Comparison of ENCODE assay signal across 8 mouse cellular contexts in genomic region chr2:118549507-118550473, GRCm38 (mm10). TPM values are rescaled to one million over a fixed set of nuclear protein-coding genes. Genes with fewer than 3 reads are reported as not detected.
DNase-seq lines count a peak whose midpoint lies in the region; ATAC-seq and TF ChIP-seq lines count a peak whose summit lies in the region.

TSS of gene Bmf (minus strand) at chr2:118549687.

- no peak within 1 kb of the TSS for H3ac ChIP-seq in myocyte (ENCODE audit: control insufficient read depth, insufficient read length)

- peaks cover 45% of the 10 kb centered on the region for H3K4me1 ChIP-seq in heart, embryonic 13.5 days
- peaks cover 35% of the 10 kb centered on the region for H3K4me1 ChIP-seq in kidney, postnatal 0 days (replicated peaks; ENCODE audit: insufficient read depth, low read length)
- H3K4me1 ChIP-seq in liver, embryonic 11.5 days (replicated peaks; ENCODE audit: control insufficient read depth, insufficient read depth, low read length), result peaks cover 38% of the 10 kb centered on the region

- DNase-seq in CD4-positive helper T cell, adult 2 months (ENCODE audit: low read depth, low spot score), result peak; percentile 70
- DNase-seq in c-Kit-positive CD71-negative TER-119-negative erythroid progenitor cells, embryonic 14.5 days (ENCODE audit: low read depth), result peak; percentile 90
- DNase-seq in fibroblast of lung, adult 2 months (ENCODE audit: low read depth), result peak; percentile 96
- peak; percentile 99 for DNase-seq in kidney, postnatal 0 days (ENCODE audit: low spot score)
- peak; percentile 89 for DNase-seq in liver, embryonic 11.5 days (ENCODE audit: low spot score)
- DNase-seq in spleen, postnatal 4 days (ENCODE audit: low spot score in 2 of 2), result peak; percentile 90 to 91

- H3K36me3 ChIP-seq in heart, embryonic 13.5 days, result no peaks in the 10 kb centered on the region
- H3K36me3 ChIP-seq in kidney, postnatal 0 days (ENCODE audit: insufficient read depth, low read length), result no peaks in the 10 kb centered on the region
- H3K36me3 ChIP-seq in liver, embryonic 11.5 days (ENCODE audit: control insufficient read depth, insufficient read depth, low read length), result no peaks in the 10 kb centered on the region
- no peaks in the 10 kb centered on the region for H3K36me3 ChIP-seq in myocyte (ENCODE audit: control insufficient read depth, insufficient read depth)

- under 1% methylated on average over 45 of the region's 45 CpGs for WGBS in heart, embryonic 13.5 days
- under 1% methylated on average over 45 of the region's 45 CpGs for WGBS in kidney, postnatal 0 days
- WGBS in liver, embryonic 11.5 days, result 2% methylated on average over 45 of the region's 45 CpGs

- ATAC-seq in heart, embryonic 13.5 days (ENCODE audit: extremely low read depth, insufficient number of reproducible peaks, low FRiP score, low TSS enrichment), result peak; percentile 73
- ATAC-seq in kidney, postnatal 0 days (replicated peaks; ENCODE audit: low FRiP score, low read depth), result peak; percentile 84
- peak; percentile 83 for ATAC-seq in liver, embryonic 11.5 days (replicated peaks; ENCODE audit: low FRiP score)

- no peaks in the 10 kb centered on the region for H3K9me3 ChIP-seq in heart, embryonic 13.5 days
- H3K9me3 ChIP-seq in kidney, postnatal 0 days (replicated peaks; ENCODE audit: low read length), result no peaks in the 10 kb centered on the region
- no peaks in the 10 kb centered on the region for H3K9me3 ChIP-seq in liver, embryonic 11.5 days (ENCODE audit: control insufficient read depth, low read length)

- peak; percentile 77 for TF ChIP-seq POLR2A in myocyte (IDR thresholded peaks at IDR 0.05; ENCODE audit: insufficient read length, low read depth)

- H3K9ac ChIP-seq in heart, embryonic 13.5 days, result peak within 1 kb of the TSS; percentile 89
- peak within 1 kb of the TSS; percentile 74 for H3K9ac ChIP-seq in kidney, postnatal 0 days (ENCODE audit: low read depth, low read length)
- peak within 1 kb of the TSS; percentile 64 for H3K9ac ChIP-seq in liver, embryonic 11.5 days (ENCODE audit: low read depth, low read length)

- H3K4me2 ChIP-seq in heart, embryonic 13.5 days, result peak within 1 kb of the TSS; percentile 79
- peak within 1 kb of the TSS; percentile 82 for H3K4me2 ChIP-seq in kidney, postnatal 0 days (ENCODE audit: low read length)
- H3K4me2 ChIP-seq in liver, embryonic 11.5 days, result peak within 1 kb of the TSS; percentile 94
- H3K4me2 ChIP-seq in myocyte (ENCODE audit: low read depth), result peak within 1 kb of the TSS; percentile 92

- peak within 1 kb of the TSS; percentile 58 for H3K27ac ChIP-seq in heart, embryonic 13.5 days (replicated peaks)
- peak within 1 kb of the TSS; percentile 54 for H3K27ac ChIP-seq in kidney, postnatal 0 days
- no peak within 1 kb of the TSS for H3K27ac ChIP-seq in liver, embryonic 11.5 days (ENCODE audit: low read depth, low read length)

- no peak for TF ChIP-seq CTCF in kidney, postnatal 0 days (IDR thresholded peaks at IDR 0.05; ENCODE audit: low read depth)

- peak within 1 kb of the TSS; percentile 77 for H3K4me3 ChIP-seq in heart, embryonic 13.5 days
- H3K4me3 ChIP-seq in kidney, postnatal 0 days (replicated peaks; ENCODE audit: low read depth, low read length), result peak within 1 kb of the TSS; percentile 76
- peak within 1 kb of the TSS; percentile 77 for H3K4me3 ChIP-seq in liver, embryonic 11.5 days (ENCODE audit: low read depth, low read length)
- peak within 1 kb of the TSS; percentile 37 for H3K4me3 ChIP-seq in myocyte

- H3K27me3 ChIP-seq in heart, embryonic 13.5 days (replicated peaks), result no peaks in the 10 kb centered on the region
- no peaks in the 10 kb centered on the region for H3K27me3 ChIP-seq in kidney, postnatal 0 days (ENCODE audit: insufficient read depth, low read length)
- peaks cover 13% of the 10 kb centered on the region for H3K27me3 ChIP-seq in liver, embryonic 11.5 days (replicated peaks; ENCODE audit: control insufficient read depth, insufficient read depth, low read length)
- H3K27me3 ChIP-seq in myocyte (ENCODE audit: control insufficient read depth, insufficient read depth, insufficient read length), result no peaks in the 10 kb centered on the region

- no peaks in the 10 kb centered on the region for H3K79me2 ChIP-seq in myocyte (ENCODE audit: control insufficient read depth, insufficient read depth)

TF ChIP-seq in myocyte, 11 proteins besides CTCF, POLR2A, EP300 and RAD21:
- TF ChIP-seq MAX (IDR thresholded peaks at IDR 0.05; ENCODE audit: low read depth), result no peak
- TF ChIP-seq TCF3 (IDR thresholded peaks at IDR 0.05; ENCODE audit: insufficient read length, low read depth), result no peak
- TF ChIP-seq REST (IDR thresholded peaks at IDR 0.05; ENCODE audit: insufficient read depth, insufficient read length), result no peak
- TF ChIP-seq E2F4 (IDR thresholded peaks at IDR 0.05; ENCODE audit: insufficient read depth), result no peak
- TF ChIP-seq MYOD1 (IDR thresholded peaks at IDR 0.05; ENCODE audit: control insufficient read depth in 1 of 3, insufficient read length in 2 of 3, low read depth in 2 of 3), result peak in 2 of 3 experiments; percentile 64 to 78
- TF ChIP-seq MYOG (IDR thresholded peaks at IDR 0.05; ENCODE audit: control insufficient read depth in 1 of 3, insufficient read depth in 1 of 3, insufficient read length in 2 of 3, low read depth in 2 of 3), result peak in 2 of 3 experiments; percentile 74 to 89
- peak; percentile 2 for TF ChIP-seq USF1 (IDR thresholded peaks at IDR 0.05; ENCODE audit: low read depth)
- peak; percentile 31 for TF ChIP-seq POLR2AphosphoS2 (IDR thresholded peaks at IDR 0.05; ENCODE audit: insufficient read length, low read depth)
- 0 out of 2 replicates have a peak, but pooled peaks have one; percentile 3 for TF ChIP-seq CEBPB (IDR thresholded peaks at IDR 0.05; ENCODE audit: insufficient read depth, poor library complexity, severe bottlenecking)
- no peak for TF ChIP-seq SRF (IDR thresholded peaks at IDR 0.05; ENCODE audit: control insufficient read depth, insufficient read length, low read depth)
- no peak for TF ChIP-seq TCF12 (IDR thresholded peaks at IDR 0.05; ENCODE audit: insufficient read depth, poor library complexity, severe bottlenecking)
TF ChIP-seq in myocyte: peak in this region for 5.

RNA-seq across cellular contexts. Expression of gene Bmf, which starts in this region (rescaled TPM):
- polyA plus RNA-seq in heart, embryonic 13.5 days (2015; fragmentation: Nextera tagmentation; extraction: Ambion mirVana), result 2.5 and 2.9 TPM in 2 replicates
- 4.2 and 5.3 TPM in 2 replicates for polyA plus RNA-seq in kidney, postnatal 0 days (2015; fragmentation: Nextera tagmentation; extraction: Ambion mirVana)
- polyA plus RNA-seq in liver, embryonic 11.5 days (2014; fragmentation: Nextera tagmentation; extraction: Ambion mirVana), result 1.0 and 1.9 TPM in 2 replicates
- polyA plus RNA-seq in myocyte (2012; fragmentation: generic; extraction: Trizol), result 4.8 TPM
